Mouse (Mus musculus) kidney, adult 2 months (tissue): ENCODE results near the gene Phlpp1.

Source experiments
- CTCF ChIP-seq: fragments of 200-500 bp; conservative IDR thresholded peaks from 2 replicates; pipeline ENCODE4 v1.5.1; 2011; ENCODE audit warnings: low read depth, mild to moderate bottlenecking, control low read depth, low read length, moderate library complexity, mixed read lengths; ENCODE audit not compliant: insufficient read depth, insufficient read length
- POLR2A ChIP-seq: fragments of 200-500 bp; IDR thresholded peaks from one replicate; pipeline ENCODE4 v1.6.1; 2011; ENCODE audit warnings: low read depth, low read length, control low read depth

DNA sequence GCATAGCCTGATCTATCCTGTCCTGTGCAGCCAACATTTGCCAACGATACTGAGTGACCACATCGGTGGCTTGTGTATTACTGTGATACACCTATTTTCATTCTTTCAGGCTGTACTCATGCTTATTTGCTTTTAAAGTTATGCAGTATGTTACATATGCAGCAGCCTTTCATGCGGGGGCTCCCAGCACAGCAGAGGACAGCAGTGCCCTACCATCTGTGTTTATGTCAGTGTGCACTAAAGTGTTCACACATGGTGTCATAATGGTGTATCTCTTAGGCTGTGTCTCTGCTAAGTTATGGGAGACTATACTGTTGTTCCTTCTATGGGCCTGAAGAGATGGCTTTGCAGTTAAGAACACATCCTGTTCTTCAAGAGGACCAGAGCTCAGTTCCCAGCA, 45.0 kb upstream of the Phlpp1 start:
- TF ChIP-seq CTCF = no peak
- TF ChIP-seq POLR2A = no peak
